Mouse (Mus musculus) embryonic facial prominence, embryonic 12.5 days (tissue): Measurements from ENCODE around the gene Enpp5. TPM values are rescaled to one million over a fixed set of nuclear protein-coding genes. Genes with fewer than 3 reads are reported as not detected.

Experiments
- ATAC-seq: fragments of 200-750 bp; cut with Nextera tagmentation; 2 replicates; pipeline ENCODE4 v1.8.0; 2017; ENCODE audit not compliant: insufficient number of reproducible peaks, insufficient read depth, low FRiP score, low TSS enrichment
- H3K27ac ChIP-seq: fragments of 300-500 bp; sonication (generic); 2 replicates; pipeline ENCODE4 v1.5.1; 2016; ENCODE audit warnings: mild to moderate bottlenecking
- H3K27me3 ChIP-seq: fragments of 300-500 bp; sonication (generic); 2 replicates; pipeline ENCODE4 v1.6.1; 2016; ENCODE audit warnings: mild to moderate bottlenecking, moderate library complexity
- H3K36me3 ChIP-seq: fragments of 300-500 bp; sonication (generic); 2 replicates; pipeline ENCODE4 v1.6.1; 2016; ENCODE audit warnings: mild to moderate bottlenecking
- H3K4me1 ChIP-seq: fragments of 300-500 bp; sonication (generic); 2 replicates; pipeline ENCODE4 v1.6.1; 2016
- H3K4me2 ChIP-seq: fragments of 300-500 bp; sonication (generic); replicated peaks from 2 replicates; pipeline ENCODE4 v1.6.1; 2016; ENCODE audit warnings: mild to moderate bottlenecking, moderate library complexity
- H3K4me3 ChIP-seq: fragments of 300-500 bp; sonication (generic); 2 replicates; pipeline ENCODE4 v1.5.1; 2016; ENCODE audit warnings: mild to moderate bottlenecking
- H3K9ac ChIP-seq: fragments of 300-500 bp; sonication (generic); 2 replicates; pipeline ENCODE4 v1.6.1; 2016; ENCODE audit warnings: mild to moderate bottlenecking, moderate library complexity
- H3K9me3 ChIP-seq: fragments of 300-500 bp; sonication (generic); 2 replicates; pipeline ENCODE4 v1.6.1; 2016; ENCODE audit warnings: mild to moderate bottlenecking, moderate library complexity
- WGBS: fragments of 180-500 bp; shearing (Covaris S2); methylation state at CpG from one replicate; pipeline ENCODE4 v1.1.7; 2016; 5-methylcytosine and 5-hydroxymethylcytosine counted together
- polyA plus RNA-seq: library from polyadenylated mRNA; unstranded; fragments of >200 nt; fragmentation: Nextera tagmentation; extraction: Ambion mirVana; gene quantifications from 2 replicates; pipeline ENCODE4 v1.2.1, GENCODE M21; 2016

Gene Enpp5
- polyA plus RNA-seq, 1 experiment from 2014 or later = 16.7 TPM

DNA sequence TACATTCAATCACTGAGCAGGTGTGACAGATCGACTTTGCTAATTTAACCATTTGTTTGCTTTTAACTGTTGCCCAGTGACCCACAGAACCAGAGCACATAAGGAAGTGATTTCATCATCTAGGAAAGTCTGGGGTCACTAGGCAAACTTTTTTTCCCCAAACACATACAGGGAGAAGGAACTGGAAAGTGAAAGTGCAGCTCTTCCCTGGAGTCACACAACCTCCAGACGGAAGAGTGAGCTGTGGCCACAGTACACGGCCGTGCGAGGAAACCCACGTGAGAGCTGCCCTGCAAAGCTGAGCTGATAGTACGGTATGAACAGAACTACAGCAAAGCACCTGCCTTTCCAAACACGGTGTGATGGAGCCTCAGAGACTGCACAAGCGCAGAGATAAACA lies 22.3 kb downstream of the Enpp5 start:
- Histone ChIP-seq H3K4me3 (no peak overlapping the region), H3K4me2 (no peak overlapping the region), H3K9ac (no peak overlapping the region), H3K27ac (no peak overlapping the region), H3K9me3 (no peaks in the 10 kb centered on the region), H3K36me3 (no peaks in the 10 kb centered on the region), H3K27me3 (no peaks in the 10 kb centered on the region), H3K4me1 (peaks cover 4% of the 10 kb centered on the region; the same call in 1 of the 2 replicates)
- WGBS = 63% methylated on average over 9 of the region's 9 CpGs
- ATAC-seq = no peak

- Histone ChIP-seq H3K36me3 (no peaks in the 10 kb centered on the region), H3K4me1 (peaks cover 4% of the 10 kb centered on the region; the same call in 1 of the 2 replicates), H3K9ac (no peak overlapping the region), H3K9me3 (no peaks in the 10 kb centered on the region), H3K4me2 (no peak overlapping the region), H3K4me3 (no peak overlapping the region), H3K27ac (no peak overlapping the region), H3K27me3 (peaks cover 3% of the 10 kb centered on the region; the same call in 1 of the 2 replicates)
- 93% methylated on average over 10 of the region's 10 CpGs for WGBS
- no peak for ATAC-seq
Observed at GRCm38 (mm10) chr17:44101961-44102360, 23.3 kb downstream of the Enpp5 start.

GRCm38 (mm10) chr17:44105287-44106138 lies 26.9 kb downstream of the Enpp5 start, which contains the start of gene Enpp4:
Gene Enpp4 (minus strand): TSS chr17:44105809.
- Histone ChIP-seq H3K4me2 (peak within 1 kb of the TSS; percentile 98), H3K9me3 (no peaks in the 10 kb centered on the region), H3K36me3 (no peaks in the 10 kb centered on the region), H3K27ac (no peak within 1 kb of the TSS), H3K9ac (peak within 1 kb of the TSS; percentile 72), H3K4me3 (peak within 1 kb of the TSS; percentile 72), H3K27me3 (peaks cover 4% of the 10 kb centered on the region; the same call in 1 of the 2 replicates), H3K4me1 (peaks cover 4% of the 10 kb centered on the region; the same call in 1 of the 2 replicates)
- peak; percentile 99 for ATAC-seq
- 1% methylated on average over 76 of the region's 76 CpGs for WGBS

- ATAC-seq = no peak
- WGBS = 73% methylated on average over 3 of the region's 3 CpGs
- Histone ChIP-seq H3K4me1 (peaks cover 4% of the 10 kb centered on the region; the same call in 1 of the 2 replicates), H3K9ac (no peak overlapping the region), H3K27me3 (peaks cover 4% of the 10 kb centered on the region; the same call in 1 of the 2 replicates), H3K4me3 (no peak overlapping the region), H3K27ac (no peak overlapping the region), H3K4me2 (no peak overlapping the region), H3K9me3 (no peaks in the 10 kb centered on the region), H3K36me3 (no peaks in the 10 kb centered on the region)
Observed at GRCm38 (mm10) chr17:44108331-44108730, 29.7 kb downstream of the Enpp5 start.

DNA sequence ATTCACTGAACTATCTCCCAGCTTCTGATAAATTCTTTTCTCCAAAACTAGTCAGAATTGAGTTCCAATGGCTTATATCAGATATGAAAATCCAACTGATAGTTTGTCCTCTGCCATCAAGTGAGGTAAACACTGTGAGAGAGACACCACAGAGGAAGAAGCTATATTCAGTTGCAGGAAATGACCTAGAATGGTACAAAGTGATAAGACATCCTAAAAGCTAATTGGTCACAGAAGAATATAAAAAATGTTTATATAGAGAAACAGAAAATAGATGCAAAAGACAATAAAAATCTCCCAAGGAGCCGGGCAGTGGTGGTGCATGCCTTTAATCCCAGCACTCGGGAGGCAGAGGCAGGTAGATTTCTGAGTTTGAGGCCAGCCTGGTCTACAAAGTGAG lies 38.0 kb downstream of the Enpp5 start:
- H3K9me3 ChIP-seq = no peaks in the 10 kb centered on the region
- WGBS = 86% methylated on average over 2 of the region's 2 CpGs
- no peak overlapping the region for H3K9ac ChIP-seq

DNA sequence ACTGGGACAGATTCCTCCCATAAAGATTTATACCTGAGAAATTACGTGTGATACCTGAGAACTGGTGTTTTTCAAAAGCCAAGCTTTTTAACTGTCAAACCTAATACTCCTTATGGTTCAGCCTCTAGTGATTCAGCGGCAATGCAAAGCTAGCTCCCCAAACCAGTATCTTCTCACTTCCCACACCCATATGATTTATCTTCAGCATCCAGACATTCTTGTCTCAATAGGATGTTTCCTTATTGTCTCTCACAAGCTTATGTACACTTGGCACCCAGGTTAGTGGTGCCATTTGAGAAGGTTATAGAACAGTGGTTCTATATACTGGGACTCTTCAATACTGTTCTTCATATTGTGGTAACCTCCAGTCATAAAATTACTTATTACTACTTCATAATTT lies 39.1 kb downstream of the Enpp5 start:
- no peak for ATAC-seq
- Histone ChIP-seq H3K9me3 (no peaks in the 10 kb centered on the region), H3K9ac (no peak overlapping the region), H3K36me3 (no peaks in the 10 kb centered on the region), H3K27ac (no peak overlapping the region), H3K4me2 (no peak overlapping the region), H3K4me3 (no peak overlapping the region), H3K27me3 (no peaks in the 10 kb centered on the region), H3K4me1 (no peaks in the 10 kb centered on the region)
- 62% methylated on average over 2 of the region's 2 CpGs for WGBS

More for the DNA sequence above, 38.0 kb downstream of the Enpp5 start:
- H3K4me3 ChIP-seq = no peak overlapping the region
- H3K27ac ChIP-seq = no peak overlapping the region
- no peaks in the 10 kb centered on the region for H3K4me1 ChIP-seq
- no peaks in the 10 kb centered on the region for H3K36me3 ChIP-seq
- no peak overlapping the region for H3K4me2 ChIP-seq
- H3K27me3 ChIP-seq = no peaks in the 10 kb centered on the region
- ATAC-seq = no peak

GRCm38 (mm10) chr17:44118231-44118630 lies 39.6 kb downstream of the Enpp5 start:
- Histone ChIP-seq H3K27me3 (no peaks in the 10 kb centered on the region), H3K9me3 (no peaks in the 10 kb centered on the region), H3K4me3 (no peak overlapping the region), H3K9ac (no peak overlapping the region), H3K4me2 (no peak overlapping the region), H3K27ac (no peak overlapping the region), H3K4me1 (no peaks in the 10 kb centered on the region), H3K36me3 (no peaks in the 10 kb centered on the region)
- no peak for ATAC-seq
- WGBS = 62% methylated on average over 4 of the region's 4 CpGs

DNA sequence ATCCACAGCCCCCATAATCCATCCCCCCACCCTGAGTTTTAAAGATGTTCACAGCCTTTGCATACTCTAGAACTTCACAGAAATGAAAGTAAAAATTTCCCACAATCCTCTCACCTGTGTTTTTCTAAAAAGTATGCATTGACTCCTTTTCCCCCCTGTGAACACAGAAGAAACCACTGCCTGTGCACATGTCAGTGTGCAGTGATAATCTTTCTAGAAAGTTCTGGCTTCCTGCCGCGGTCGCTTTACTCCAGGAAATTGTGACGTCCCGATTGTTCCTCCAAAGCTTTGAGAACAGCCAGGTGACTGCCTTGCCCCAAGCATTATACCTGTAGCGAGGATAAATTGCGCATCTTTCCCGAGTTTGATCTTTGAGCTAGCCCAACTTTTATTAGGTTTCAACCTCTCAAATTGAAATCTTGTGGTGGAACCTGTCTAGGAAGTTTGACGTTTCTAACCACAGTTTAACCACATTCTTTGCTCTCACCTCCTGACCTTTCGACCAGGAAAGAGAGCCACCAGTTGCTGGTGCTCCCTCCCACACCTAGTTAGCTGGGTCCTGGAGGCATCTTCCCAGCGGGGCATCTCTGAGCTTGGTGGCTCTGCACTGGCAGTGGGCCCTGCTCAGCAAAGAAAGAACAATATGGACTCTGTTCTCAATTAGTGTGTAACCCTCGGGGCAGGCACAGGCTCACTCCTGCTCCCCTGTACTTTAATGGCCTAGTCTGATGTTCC lies 42.9 kb downstream of the Enpp5 start:
- Histone ChIP-seq H3K4me2 (no peak overlapping the region), H3K4me3 (no peak overlapping the region), H3K9me3 (no peaks in the 10 kb centered on the region), H3K27me3 (no peaks in the 10 kb centered on the region), H3K4me1 (no peaks in the 10 kb centered on the region), H3K36me3 (no peaks in the 10 kb centered on the region), H3K27ac (no peak overlapping the region), H3K9ac (no peak overlapping the region)
- 56% methylated on average over 12 of the region's 12 CpGs for WGBS
- ATAC-seq = no peak

GRCm38 (mm10) chr17:44129092-44129750 lies 50.6 kb downstream of the Enpp5 start:
- H3K27ac ChIP-seq = no peak overlapping the region
- no peak overlapping the region for H3K4me3 ChIP-seq
- no peaks in the 10 kb centered on the region for H3K36me3 ChIP-seq
- H3K9ac ChIP-seq = no peak overlapping the region
- WGBS = 86% methylated on average over 13 of the region's 13 CpGs
- no peak for ATAC-seq
- H3K9me3 ChIP-seq = no peaks in the 10 kb centered on the region
- H3K4me2 ChIP-seq = no peak overlapping the region
- H3K4me1 ChIP-seq = no peaks in the 10 kb centered on the region
- no peaks in the 10 kb centered on the region for H3K27me3 ChIP-seq

GRCm38 (mm10) chr17:44130429-44130828 lies 51.8 kb downstream of the Enpp5 start:
- H3K27me3 ChIP-seq = no peaks in the 10 kb centered on the region
- H3K36me3 ChIP-seq = no peaks in the 10 kb centered on the region
- H3K27ac ChIP-seq = no peak overlapping the region
- no peaks in the 10 kb centered on the region for H3K9me3 ChIP-seq
- H3K4me3 ChIP-seq = no peak overlapping the region
- no peak for ATAC-seq
- no peak overlapping the region for H3K9ac ChIP-seq
- WGBS = 14% methylated on average over 7 of the region's 7 CpGs
- H3K4me2 ChIP-seq = no peak overlapping the region
- H3K4me1 ChIP-seq = 0 out of 2 replicates have a peak, but pooled peaks cover 1% of the 10 kb centered on the region

DNA sequence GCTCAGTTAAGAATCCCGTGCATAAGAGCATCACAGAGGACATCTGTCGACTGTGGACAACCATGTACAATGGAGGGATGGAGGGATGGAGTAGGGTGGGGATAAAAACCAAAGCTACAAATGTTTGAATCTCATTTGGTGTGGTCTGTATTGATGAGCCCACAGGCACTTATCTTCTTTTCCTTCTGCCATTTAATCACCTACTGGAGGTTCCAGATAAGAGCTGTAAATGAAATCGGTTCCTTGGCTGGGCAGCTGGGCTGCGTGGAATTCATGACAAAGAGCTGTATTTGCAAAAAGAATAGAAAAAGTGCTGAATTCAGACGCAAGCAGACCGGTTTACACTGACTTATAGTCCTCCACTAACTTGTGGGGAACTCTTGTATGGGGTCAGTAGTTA lies 55.5 kb downstream of the Enpp5 start:
- no peak overlapping the region for H3K9ac ChIP-seq
- WGBS = 76% methylated on average over 6 of the region's 6 CpGs

More for the DNA sequence above, 55.5 kb downstream of the Enpp5 start:
- H3K27me3 ChIP-seq = no peaks in the 10 kb centered on the region
- H3K9me3 ChIP-seq = no peaks in the 10 kb centered on the region
- no peak overlapping the region for H3K4me3 ChIP-seq
- ATAC-seq = no peak
- H3K4me2 ChIP-seq = no peak overlapping the region
- 0 out of 2 replicates have a peak, but pooled peaks cover 3% of the 10 kb centered on the region for H3K4me1 ChIP-seq
- H3K27ac ChIP-seq = no peak overlapping the region
- no peaks in the 10 kb centered on the region for H3K36me3 ChIP-seq
